Mouse (Mus musculus): ENCODE measurements around the gene Gucd1.
A peak's percentile ranks its signal among the peaks of the same experiment; 100 is the strongest.
"Not testable (repeated sequence)": the region's sequence is repeated elsewhere in the genome, so short reads cannot be mapped to it uniquely, and the experiment has no call there.

Gucd1 gene

DNA sequence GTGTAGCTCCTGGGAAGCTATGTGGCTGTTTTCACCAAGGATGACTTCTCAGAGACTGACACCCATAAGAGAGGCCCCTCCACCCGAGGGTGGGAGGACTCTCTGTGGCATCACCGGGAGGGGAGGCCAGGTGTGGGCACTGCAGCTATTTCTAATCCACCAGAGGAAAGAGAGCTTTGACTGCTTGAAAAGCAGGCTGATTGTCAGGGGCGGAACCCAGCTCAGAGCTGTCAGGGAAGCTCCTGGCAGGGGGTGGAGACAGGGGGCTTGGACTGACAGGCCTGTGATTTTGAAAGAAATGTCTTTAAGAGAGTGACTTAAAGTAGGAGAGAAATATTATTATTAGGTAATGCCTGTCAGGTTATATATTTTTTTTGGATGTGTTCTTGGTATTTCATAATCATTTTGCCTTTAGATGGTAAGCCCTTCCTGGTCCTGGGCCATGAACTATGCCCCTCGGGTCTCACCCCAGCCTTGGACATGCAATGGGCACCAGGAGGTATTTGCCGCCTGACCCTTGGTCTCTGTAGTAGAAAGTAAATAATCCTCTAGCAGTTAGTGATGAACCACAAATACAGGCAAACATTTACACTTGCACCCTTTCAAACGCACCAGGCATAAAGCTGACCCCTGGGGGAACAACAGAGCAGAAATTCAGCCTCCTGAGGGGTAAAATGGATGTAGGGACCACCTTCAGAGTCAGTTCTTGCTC lies 42.5 kb downstream of the Gucd1 start:
- DNase-seq (ENCODE audit: low spot score in 2 of 2), result not testable (repeated sequence)

DNA sequence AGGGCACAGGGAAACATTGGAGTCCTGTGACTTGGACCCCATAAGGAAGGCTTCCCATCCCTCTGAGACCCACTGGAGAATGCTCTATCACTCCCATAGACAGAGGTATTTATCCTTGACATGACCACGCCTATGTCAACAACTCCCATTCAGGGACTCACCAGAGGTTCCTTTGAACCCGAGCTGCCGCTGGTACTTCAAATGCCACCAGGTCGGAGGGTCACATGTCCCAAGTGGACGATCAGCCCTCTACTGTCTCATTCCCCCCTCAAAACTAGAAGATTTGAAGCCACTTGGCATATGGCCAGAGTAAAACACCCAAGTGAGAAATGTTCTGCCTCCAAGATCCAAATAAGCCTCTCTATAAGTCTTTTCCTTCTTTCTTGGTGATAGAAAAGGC lies 43.2 kb downstream of the Gucd1 start:
- DNase-seq (ENCODE audit: low spot score in 2 of 2), result no peak

GRCm38 (mm10) chr10:75473411-75473810 lies 44.4 kb downstream of the Gucd1 start:
- no peak for DNase-seq (ENCODE audit: low spot score in 2 of 2)

- DNase-seq (ENCODE audit: low spot score in 2 of 2), result no peak
These were observed 51.8 kb downstream of the Gucd1 start for GRCm38 (mm10) chr10:75465781-75466550.

DNA sequence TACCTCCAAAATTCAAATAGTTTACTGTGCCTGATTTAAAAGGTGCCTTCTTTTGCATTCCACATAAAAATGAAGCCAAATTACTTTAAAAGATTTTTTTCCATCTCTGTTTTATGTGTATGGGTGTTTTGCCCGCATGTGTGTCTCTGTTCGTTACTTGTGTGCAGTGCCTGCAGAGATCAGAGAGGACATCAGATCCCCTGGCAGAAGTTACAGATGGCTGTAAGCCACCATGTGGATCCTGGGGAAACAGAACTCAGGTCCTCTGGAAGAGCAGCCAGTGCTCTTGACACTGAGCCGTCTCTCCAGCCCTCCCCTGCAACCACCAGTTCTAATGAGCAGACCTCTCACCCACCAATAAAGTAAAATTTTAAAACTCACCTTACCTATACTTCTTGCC lies 55.0 kb downstream of the Gucd1 start:
- no peak for DNase-seq (ENCODE audit: low spot score in 2 of 2)

DNA sequence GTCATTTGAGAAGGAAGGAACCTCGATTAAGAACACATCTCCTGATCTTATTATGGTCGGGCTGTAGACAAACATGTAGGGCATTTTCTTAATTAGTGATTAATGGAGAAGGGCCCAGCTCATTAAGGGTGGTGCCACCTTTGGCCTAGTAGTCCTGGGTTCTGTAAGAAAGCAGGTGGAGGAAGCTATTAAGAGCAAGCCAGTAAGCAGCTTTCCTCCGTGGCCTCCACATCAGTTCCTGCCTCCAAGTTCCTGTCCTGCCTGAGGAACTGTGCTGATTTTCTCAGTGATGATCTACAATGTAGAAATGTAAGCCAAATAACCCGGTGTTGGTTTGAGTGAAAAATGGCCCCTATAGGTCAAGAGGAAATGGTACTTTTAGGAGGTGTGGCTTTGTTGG lies 59.4 kb downstream of the Gucd1 start:
- no peak for DNase-seq (ENCODE audit: low spot score in 2 of 2)

GRCm38 (mm10) chr10:75457852-75458251 lies 59.9 kb downstream of the Gucd1 start:
- DNase-seq (ENCODE audit: low spot score in 2 of 2), result no peak

DNA sequence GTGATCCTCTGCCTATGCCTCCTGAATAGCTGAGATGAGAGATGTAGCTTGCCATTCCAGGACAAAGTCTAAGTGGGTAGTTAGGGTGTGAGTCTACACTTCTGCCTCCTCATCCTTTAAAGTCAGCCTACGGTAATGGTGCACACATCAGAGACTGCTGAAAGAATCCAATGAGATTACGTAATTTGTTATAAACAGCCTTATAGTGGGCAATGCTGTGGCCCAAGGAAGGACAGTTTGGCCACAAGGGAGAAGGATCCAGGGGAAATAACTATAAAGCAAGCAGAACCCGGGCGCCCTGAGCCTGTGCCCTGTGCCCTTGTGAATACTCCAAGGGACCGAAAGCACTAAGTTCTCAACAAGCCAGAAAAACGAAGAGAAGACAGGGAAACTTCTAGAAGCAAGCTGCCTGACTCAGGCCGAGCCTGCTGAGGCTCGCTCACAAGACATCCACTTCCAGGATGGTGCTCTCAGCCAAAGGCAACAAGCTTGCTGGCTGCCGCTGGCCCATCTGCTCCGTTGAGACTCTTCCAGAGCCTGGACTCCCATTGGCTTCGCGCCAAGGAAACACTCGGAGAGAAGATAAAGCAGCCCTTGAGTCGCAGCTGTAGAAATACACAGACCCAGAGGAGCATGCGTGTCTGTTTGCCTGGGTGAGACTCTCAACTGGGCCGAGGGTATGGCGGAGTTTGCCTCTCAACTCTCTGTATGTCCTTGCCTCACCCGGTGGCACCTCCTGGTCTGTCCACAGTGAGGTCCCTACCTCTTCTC lies 61.5 kb downstream of the Gucd1 start:
- not testable (repeated sequence) for DNase-seq (ENCODE audit: low spot score in 2 of 2)

DNA sequence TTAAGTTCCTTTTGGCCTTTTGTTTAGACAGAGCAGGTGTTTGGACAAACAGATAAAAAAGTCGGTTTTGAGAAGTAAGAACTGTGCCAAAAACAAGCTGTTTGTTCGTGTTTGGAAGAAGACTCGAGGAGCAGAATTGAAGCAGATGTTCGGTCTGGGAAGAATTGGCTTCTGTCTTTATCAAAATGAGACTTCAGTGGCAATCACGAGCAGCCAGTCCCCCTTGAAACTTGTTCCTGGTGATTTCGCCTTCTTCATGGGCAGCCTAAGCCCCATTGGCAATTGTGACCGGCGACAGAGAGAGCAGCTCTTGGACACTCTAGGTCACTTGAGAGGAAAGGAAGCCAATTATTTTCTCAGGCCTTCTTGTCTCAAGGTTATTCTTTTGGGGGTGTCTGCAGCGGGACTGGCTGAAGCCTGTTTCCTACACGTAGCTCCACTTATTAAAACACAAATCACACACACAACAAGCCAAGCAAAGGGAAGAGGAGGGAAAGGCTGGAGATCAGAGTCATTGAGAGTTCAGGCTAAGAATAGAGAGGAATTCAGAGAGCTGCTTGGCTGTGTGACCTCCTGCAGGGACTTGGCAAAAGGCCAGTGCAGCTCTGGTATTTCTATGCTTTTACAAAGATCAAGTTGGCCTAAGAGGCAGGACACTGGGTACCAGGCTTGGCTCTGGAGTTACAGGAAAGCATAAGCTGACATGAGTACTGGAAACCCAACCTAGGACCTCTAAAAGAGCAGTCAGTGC lies 66.6 kb downstream of the Gucd1 start:
- no peak for DNase-seq (ENCODE audit: low spot score in 2 of 2)

DNA sequence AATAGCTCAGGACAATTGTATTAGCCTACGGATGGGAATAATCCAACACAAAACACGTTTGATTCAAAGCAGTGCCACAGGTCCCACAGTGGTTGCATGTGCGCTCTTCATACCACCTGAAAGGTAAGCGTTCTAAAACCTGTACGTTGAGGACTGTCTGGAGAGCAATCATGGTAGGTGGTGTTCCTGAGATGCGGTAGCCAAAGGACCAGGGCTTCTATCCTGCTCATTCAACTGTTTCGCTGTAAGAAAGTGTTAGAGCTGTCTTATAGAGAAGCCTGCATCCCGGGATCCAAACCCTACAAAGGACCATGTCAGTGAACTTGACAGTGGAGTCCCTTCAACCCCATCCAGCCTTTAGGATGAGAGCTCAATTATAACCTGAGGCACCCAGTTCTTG lies 67.4 kb downstream of the Gucd1 start:
- DNase-seq (ENCODE audit: low spot score in 2 of 2), result no peak

DNA sequence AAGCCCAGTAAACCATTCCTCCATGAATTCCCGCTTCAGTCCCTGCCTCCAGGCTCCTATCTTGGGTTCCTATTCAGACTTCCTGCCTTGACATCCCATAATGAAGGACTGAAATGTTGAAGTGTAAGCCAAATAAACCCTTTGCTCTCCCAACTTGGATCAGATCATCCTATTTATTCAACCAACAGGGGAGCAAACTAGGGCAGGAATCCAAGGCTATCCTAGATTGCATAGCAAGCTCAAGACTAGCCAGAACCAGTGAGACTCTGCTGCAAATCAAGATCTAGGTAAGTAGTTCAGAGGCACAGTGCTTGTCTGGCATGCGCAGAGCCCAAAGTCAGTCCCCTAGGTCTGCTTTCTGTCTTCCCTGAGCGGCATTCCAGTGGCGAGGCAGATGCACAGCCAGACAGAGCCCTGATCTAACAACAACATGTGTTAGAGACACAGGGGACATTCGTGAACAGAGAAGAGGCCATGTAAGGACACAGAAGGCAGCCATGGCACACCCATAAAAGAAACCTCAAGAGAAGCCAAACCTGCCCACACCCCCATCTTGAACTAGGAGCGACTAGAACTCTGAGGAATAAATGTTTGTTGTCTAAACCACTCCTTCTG lies 68.9 kb downstream of the Gucd1 start:
- no peak for DNase-seq (ENCODE audit: low spot score in 2 of 2)

- no peak for DNase-seq (ENCODE audit: low spot score in 2 of 2)
These were observed 70.3 kb downstream of the Gucd1 start for GRCm38 (mm10) chr10:75447489-75447888.

DNA sequence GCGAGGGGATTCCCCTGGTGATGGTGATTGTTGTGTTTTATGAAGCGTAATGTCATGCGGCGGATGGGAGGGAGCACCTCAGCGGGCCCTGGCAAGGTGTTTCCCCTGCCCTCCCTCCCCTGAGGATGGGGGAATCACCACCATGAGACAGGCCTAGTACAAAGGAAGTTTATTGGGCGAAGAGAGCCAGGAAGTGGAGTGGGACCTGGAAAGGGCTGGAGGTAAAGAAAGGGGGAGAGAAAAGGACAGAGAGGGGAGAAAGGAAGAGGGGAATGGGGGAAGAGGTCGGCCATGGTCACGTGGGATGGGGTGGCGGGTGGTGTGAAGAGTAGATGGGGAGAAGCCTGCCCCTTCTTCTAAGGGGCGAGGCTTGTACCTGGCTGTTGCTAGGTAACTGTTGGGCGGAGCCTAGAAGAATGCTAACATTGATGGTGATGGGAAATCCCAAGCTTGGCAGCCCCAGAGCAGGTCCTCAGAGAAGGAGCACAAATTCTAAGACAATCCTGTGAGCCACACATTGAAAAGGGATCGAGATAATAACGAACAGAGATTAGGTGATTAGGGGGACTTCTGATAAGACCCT lies 71.2 kb downstream of the Gucd1 start:
- DNase-seq (ENCODE audit: low spot score in 2 of 2), result no peak

DNA sequence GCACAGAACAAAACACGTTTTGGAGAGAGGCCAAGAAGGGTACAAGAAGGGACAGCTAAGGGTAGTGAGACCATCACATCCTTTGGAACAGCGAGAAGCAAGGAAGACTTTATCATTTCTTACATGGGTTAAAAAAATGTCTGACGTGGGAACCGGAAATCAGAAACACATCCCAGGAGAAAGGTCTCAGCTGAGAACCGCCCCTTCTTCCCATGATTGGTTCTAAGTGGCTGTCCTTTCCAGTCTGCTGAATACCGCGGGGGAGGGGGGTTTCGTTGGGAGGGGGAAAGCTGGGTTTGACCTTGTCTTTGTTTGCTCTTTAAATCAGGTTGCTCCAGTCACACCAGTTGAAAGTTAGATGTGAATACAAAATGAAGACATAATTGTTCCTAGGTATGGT lies 72.7 kb downstream of the Gucd1 start:
- DNase-seq (ENCODE audit: low spot score in 2 of 2), result no peak

DNA sequence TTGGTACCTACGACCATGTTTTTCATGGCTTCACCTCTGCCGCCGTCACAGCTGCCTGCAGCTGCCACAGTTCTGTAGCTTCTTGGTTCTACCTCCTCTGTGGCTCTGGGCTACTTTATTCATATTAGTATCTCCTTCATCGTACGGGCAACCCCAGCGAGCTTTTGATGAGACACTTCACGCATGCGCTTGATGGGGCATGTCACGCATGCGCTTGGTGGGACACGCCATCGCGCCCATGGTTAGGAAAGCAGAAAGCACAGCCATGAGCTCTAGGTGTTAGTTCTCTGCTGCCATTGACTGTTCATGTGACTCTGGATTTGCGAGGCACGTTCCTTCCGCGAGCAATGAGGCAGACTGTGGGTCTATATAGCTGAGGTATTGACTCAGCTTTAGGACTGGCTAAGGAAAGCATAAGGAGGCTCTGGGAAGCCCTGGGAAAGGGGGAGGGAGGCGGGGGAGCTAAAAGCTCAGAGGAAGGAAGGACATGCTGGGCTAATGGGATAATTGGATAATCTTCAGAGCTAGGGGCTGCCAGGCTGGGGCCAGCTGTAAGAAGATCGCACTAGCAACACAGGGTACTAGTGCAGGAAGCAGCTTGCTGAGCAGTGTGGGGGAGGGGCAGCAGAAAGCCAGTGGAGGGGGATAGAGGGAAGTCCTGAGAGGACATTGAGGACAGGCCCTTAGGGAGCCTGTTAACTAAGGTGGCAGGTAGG lies 73.5 kb downstream of the Gucd1 start:
- DNase-seq (ENCODE audit: low spot score in 2 of 2), result no peak

- no peak for DNase-seq (ENCODE audit: low spot score in 2 of 2)
These were observed 74.8 kb downstream of the Gucd1 start for GRCm38 (mm10) chr10:75443017-75443416.

DNA sequence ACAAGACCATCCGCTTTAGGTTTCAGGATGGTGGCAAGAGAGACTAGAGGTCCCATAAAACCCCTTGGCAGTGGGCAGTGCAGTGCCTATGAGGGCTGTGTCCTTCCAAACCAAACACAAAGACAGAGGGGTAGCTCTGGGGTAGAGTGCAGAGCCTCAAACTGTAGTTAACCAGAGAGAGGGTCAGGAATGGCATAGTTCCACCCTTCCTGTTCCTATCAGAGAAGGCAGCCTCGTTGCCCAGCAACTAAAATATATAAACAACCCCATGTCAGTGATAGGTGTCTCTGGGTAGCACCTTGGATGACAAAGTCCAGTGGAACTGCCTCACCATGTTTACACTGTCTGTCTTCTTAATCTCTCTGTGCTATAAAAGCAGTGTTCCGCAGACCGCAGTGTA lies 76.0 kb downstream of the Gucd1 start:
- no peak for DNase-seq (ENCODE audit: low spot score in 2 of 2)

DNA sequence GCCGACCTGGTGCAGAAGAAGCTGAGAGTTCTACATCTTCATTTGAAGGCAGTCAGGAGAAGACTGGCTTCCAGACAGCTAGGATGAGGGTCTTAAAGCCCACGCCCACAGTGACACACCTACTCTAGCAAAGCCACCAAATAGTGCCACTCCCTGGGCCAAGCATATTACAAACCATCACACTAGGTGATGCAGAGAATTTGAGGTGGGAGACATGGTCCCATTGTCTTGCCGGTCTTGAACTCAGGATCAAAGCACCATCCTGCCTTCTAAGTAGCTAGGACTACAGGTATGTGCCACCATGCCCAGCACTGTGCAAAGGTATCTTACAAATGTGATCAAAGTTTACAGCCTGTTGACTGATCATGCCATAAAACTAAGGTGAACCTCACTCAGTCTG lies 77.0 kb downstream of the Gucd1 start:
- no peak for DNase-seq (ENCODE audit: low spot score in 2 of 2)

DNA sequence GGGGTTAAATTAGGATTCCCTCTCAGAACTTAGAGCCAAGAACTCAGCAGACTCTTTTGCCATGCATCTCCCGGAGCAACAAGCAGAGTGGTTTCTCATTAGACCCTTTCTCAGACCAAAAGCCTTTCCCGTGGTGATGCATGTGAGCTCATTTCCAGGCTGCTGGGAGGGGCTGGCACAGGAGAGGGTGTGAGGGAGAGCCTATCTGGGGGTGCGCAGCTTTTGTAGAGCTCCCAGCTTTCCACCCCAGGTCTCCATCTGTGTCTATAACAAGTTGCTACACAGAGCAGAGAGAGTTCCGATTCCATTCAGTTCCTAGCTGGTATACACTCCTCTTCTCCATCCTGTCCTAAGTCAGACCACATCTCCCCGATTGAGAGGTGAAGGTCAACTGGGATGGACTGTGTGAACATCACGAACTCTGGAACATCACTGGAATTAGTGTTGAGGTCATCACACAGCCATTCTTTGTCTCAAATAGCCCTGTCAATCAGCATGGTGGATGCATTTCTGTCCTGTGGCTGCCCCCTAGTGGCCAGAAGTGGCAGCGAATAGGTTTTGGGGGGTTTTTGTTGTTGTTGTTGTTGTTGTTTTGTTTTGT lies 78.5 kb downstream of the Gucd1 start:
- DNase-seq (ENCODE audit: low spot score in 2 of 2), result peak; percentile 16 to 45
